ENCODE assay signal across 15 mouse cellular contexts in genomic region chr16:72551672-72552243, GRCm38 (mm10).
A peak's percentile ranks its signal among the peaks of the same experiment; 100 is the strongest.
DNase-seq lines count a peak whose midpoint lies in the region; ATAC-seq lines count a peak whose summit lies in the region.
"Had no signal": no experiment of that assay in that cellular context is flagged by ENCODE, and none has a peak within 500 bp of the region (broad histone marks: within the 10 kb centered on the region; RNA-seq: fewer than 3 reads in every experiment).

No protein-coding gene starts in this region.

- H3K4me2 ChIP-seq in hindbrain, embryonic 13.5 days = no peak overlapping the region
- peak overlapping the region; percentile 21 for H3K4me2 ChIP-seq in midbrain, embryonic 12.5 days (replicated peaks)
- H3K4me2 ChIP-seq: hindbrain, embryonic 15.5 days; liver, embryonic 15.5 days had no signal

- ATAC-seq in hindbrain, embryonic 13.5 days (ENCODE audit: low FRiP score) = no peak
- ATAC-seq in midbrain, embryonic 12.5 days (ENCODE audit: low FRiP score, low read depth) = peak; percentile 92
- ATAC-seq: intestine, postnatal 0 days; lung, postnatal 0 days had no signal

- peak overlapping the region; percentile 73 for H3K27ac ChIP-seq in hindbrain, embryonic 10.5 days
- no peak overlapping the region for H3K27ac ChIP-seq in hindbrain, embryonic 13.5 days
- H3K27ac ChIP-seq in midbrain, embryonic 12.5 days (replicated peaks) = peak overlapping the region; percentile 58
- H3K27ac ChIP-seq: hindbrain, embryonic 15.5 days; liver, embryonic 15.5 days had no signal

- H3K4me1 ChIP-seq in hindbrain, embryonic 10.5 days (replicated peaks) = peaks cover 31% of the 10 kb centered on the region
- peaks cover 10% of the 10 kb centered on the region for H3K4me1 ChIP-seq in hindbrain, embryonic 13.5 days (replicated peaks)
- H3K4me1 ChIP-seq in midbrain, embryonic 12.5 days = peaks cover 13% of the 10 kb centered on the region
- H3K4me1 ChIP-seq: hindbrain, embryonic 15.5 days; liver, embryonic 15.5 days had no signal

- H3K4me3 ChIP-seq in hindbrain, embryonic 10.5 days = no peak overlapping the region
- no peak overlapping the region for H3K4me3 ChIP-seq in hindbrain, embryonic 13.5 days
- H3K4me3 ChIP-seq in midbrain, embryonic 12.5 days = no peak overlapping the region
- H3K4me3 ChIP-seq: hindbrain, embryonic 15.5 days; liver, embryonic 15.5 days had no signal

- H3K9ac ChIP-seq in hindbrain, embryonic 13.5 days = no peak overlapping the region
- H3K9ac ChIP-seq in midbrain, embryonic 12.5 days (replicated peaks) = no peak overlapping the region
- H3K9ac ChIP-seq: hindbrain, embryonic 15.5 days; liver, embryonic 15.5 days had no signal

- DNase-seq in hindbrain, embryonic 10.5 days (ENCODE audit: low spot score) = peak; percentile 43
- DNase-seq in Muller cell, postnatal 12 days (ENCODE audit: inconsistent ontology term) = peak; percentile 7
- DNase-seq in embryo, embryonic 11 days = peak; percentile 54
- no peak for DNase-seq in left cerebral cortex, adult 8-10 months (ENCODE audit: low spot score in 2 of 2)
- DNase-seq in left cerebral cortex, adult 11 months (ENCODE audit: low spot score) = no peak
- DNase-seq in kidney, adult 18-20 months = no peak
- DNase-seq: cerebellum, adult 2 months; thymus, postnatal 14 days had no signal

- H3K27me3 ChIP-seq in hindbrain, embryonic 10.5 days (ENCODE audit: insufficient read depth, poor library complexity, severe bottlenecking) = peaks cover 49% of the 10 kb centered on the region
- H3K27me3 ChIP-seq in hindbrain, embryonic 13.5 days = no peaks in the 10 kb centered on the region
- H3K27me3 ChIP-seq in midbrain, embryonic 12.5 days = no peaks in the 10 kb centered on the region; the same call in 1 of the 2 replicates
- H3K27me3 ChIP-seq: CH12.LX; hindbrain, embryonic 15.5 days; liver, embryonic 15.5 days had no signal

- H3K9me3 ChIP-seq in hindbrain, embryonic 10.5 days = no peaks in the 10 kb centered on the region
- no peaks in the 10 kb centered on the region for H3K9me3 ChIP-seq in hindbrain, embryonic 13.5 days
- H3K9me3 ChIP-seq in midbrain, embryonic 12.5 days = no peaks in the 10 kb centered on the region
- H3K9me3 ChIP-seq: hindbrain, embryonic 15.5 days; liver, embryonic 15.5 days had no signal

- H3K36me3 ChIP-seq in hindbrain, embryonic 10.5 days = no peaks in the 10 kb centered on the region
- no peaks in the 10 kb centered on the region for H3K36me3 ChIP-seq in hindbrain, embryonic 13.5 days
- no peaks in the 10 kb centered on the region for H3K36me3 ChIP-seq in midbrain, embryonic 12.5 days
- H3K36me3 ChIP-seq: hindbrain, embryonic 15.5 days; liver, embryonic 15.5 days had no signal

- WGBS in hindbrain, embryonic 10.5 days = 20% methylated on average over 8 of the region's 8 CpGs
- 21% methylated on average over 8 of the region's 8 CpGs for WGBS in hindbrain, embryonic 13.5 days
- WGBS in midbrain, embryonic 12.5 days = 10% methylated on average over 8 of the region's 8 CpGs

Comparison
In these comparisons a context has a peak if more than half of its experiments do, and no peak if none do; other contexts are left out.
1. DNase-seq: peak in hindbrain, embryonic 10.5 days (single experiment), Muller cell, postnatal 12 days (single experiment) and embryo, embryonic 11 days (single experiment); none in left cerebral cortex, adult 8-10 months (0 of 2), left cerebral cortex, adult 11 months (single experiment) and kidney, adult 18-20 months (single experiment).